Mouse (Mus musculus) lung, embryonic 16.5 days (tissue): Measurements from ENCODE around the gene Sgip1. TPM values are rescaled to one million over a fixed set of nuclear protein-coding genes. Genes with fewer than 3 reads are reported as not detected.

Experiments used
- ATAC-seq: fragments of 200-750 bp; cut with Nextera tagmentation; 2 replicates; pipeline ENCODE4 v1.8.0; 2017; ENCODE audit warnings: low read depth, mild to moderate bottlenecking, moderate library complexity
- H3K27ac ChIP-seq: fragments of 300-500 bp; sonication (generic); 2 replicates; pipeline ENCODE4 v1.5.1; 2014; ENCODE audit warnings: mild to moderate bottlenecking, control low read depth, low read length
- H3K27me3 ChIP-seq: fragments of 300-500 bp; sonication (generic); 2 replicates; pipeline ENCODE4 v1.6.1; 2014; ENCODE audit warnings: low read depth, low read length, mixed read lengths; ENCODE audit not compliant: control insufficient read depth, insufficient read depth
- H3K36me3 ChIP-seq: fragments of 300-500 bp; sonication (generic); 2 replicates; pipeline ENCODE4 v1.6.1; 2014; ENCODE audit warnings: low read length; ENCODE audit not compliant: control insufficient read depth, insufficient read depth
- H3K4me1 ChIP-seq: fragments of 300-500 bp; sonication (generic); replicated peaks from 2 replicates; pipeline ENCODE4 v1.6.1; 2014; ENCODE audit warnings: low read length, mixed read lengths; ENCODE audit not compliant: control insufficient read depth, insufficient read depth
- H3K4me2 ChIP-seq: fragments of 300-500 bp; sonication (generic); 2 replicates; pipeline ENCODE4 v1.6.1; 2014; ENCODE audit warnings: low read depth, low read length, control low read depth
- H3K4me3 ChIP-seq: fragments of 300-500 bp; sonication (generic); 2 replicates; pipeline ENCODE4 v1.5.1; 2014; ENCODE audit warnings: mild to moderate bottlenecking, low read length, control low read depth
- H3K9ac ChIP-seq: fragments of 300-500 bp; sonication (generic); 2 replicates; pipeline ENCODE4 v1.6.1; 2014; ENCODE audit warnings: low read length, control low read depth
- H3K9me3 ChIP-seq: fragments of 300-500 bp; sonication (generic); 2 replicates; pipeline ENCODE4 v1.6.1; 2016; ENCODE audit warnings: low read length; ENCODE audit not compliant: control insufficient read depth
- WGBS: fragments of 180-500 bp; shearing (Covaris S2); extraction: QIAGEN DNeasy Blood & Tissue Kit; methylation state at CpG from one replicate; pipeline ENCODE4 v1.1.7; 2014; 5-methylcytosine and 5-hydroxymethylcytosine counted together
- polyA plus RNA-seq: library from polyadenylated mRNA; unstranded; fragments of >200 nt; fragmentation: Nextera tagmentation; extraction: Ambion mirVana; gene quantifications from 2 replicates; pipeline ENCODE4 v1.2.1, GENCODE M21; 2015

Gene Sgip1
- polyA plus RNA-seq, 1 experiment from 2014 or later = 8.2 TPM

GRCm38 (mm10) chr4:103005190-103005945 is 264.3 kb downstream of the Sgip1 start:
- Histone ChIP-seq H3K9me3 (no peaks in the 10 kb centered on the region), H3K4me1 (no peaks in the 10 kb centered on the region), H3K9ac (no peak overlapping the region), H3K4me3 (no peak overlapping the region), H3K36me3 (no peaks in the 10 kb centered on the region), H3K4me2 (no peak overlapping the region), H3K27me3 (no peaks in the 10 kb centered on the region), H3K27ac (no peak overlapping the region)
- no peak for ATAC-seq
- 61% methylated on average over 15 of the region's 15 CpGs for WGBS

DNA sequence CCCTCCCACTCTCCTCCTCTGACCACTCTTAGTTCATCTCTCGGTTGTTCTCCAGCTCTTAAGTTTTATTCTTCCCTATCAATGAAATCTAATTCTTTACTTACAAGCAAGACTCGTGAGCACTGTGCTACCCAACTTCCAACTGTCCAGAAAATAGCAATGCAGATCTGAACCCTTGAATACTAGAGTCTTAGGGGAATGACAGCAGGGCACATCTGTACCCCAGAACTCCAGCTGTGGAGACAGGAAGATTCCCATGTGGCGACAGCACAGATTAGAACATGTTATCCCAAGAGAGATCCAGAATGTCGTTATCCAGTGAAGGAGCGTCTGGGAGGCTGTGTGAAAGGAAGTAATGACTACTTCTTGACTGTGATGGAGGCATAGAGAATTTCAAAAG is 265.2 kb downstream of the Sgip1 start:
- 73% methylated on average over 5 of the region's 5 CpGs for WGBS
- no peaks in the 10 kb centered on the region for H3K36me3 ChIP-seq
- H3K4me3 ChIP-seq = no peak overlapping the region
- no peaks in the 10 kb centered on the region for H3K9me3 ChIP-seq
- no peak overlapping the region for H3K4me2 ChIP-seq
- no peak overlapping the region for H3K27ac ChIP-seq
- ATAC-seq = no peak
- no peaks in the 10 kb centered on the region for H3K27me3 ChIP-seq
- no peak overlapping the region for H3K9ac ChIP-seq
- no peaks in the 10 kb centered on the region for H3K4me1 ChIP-seq

DNA sequence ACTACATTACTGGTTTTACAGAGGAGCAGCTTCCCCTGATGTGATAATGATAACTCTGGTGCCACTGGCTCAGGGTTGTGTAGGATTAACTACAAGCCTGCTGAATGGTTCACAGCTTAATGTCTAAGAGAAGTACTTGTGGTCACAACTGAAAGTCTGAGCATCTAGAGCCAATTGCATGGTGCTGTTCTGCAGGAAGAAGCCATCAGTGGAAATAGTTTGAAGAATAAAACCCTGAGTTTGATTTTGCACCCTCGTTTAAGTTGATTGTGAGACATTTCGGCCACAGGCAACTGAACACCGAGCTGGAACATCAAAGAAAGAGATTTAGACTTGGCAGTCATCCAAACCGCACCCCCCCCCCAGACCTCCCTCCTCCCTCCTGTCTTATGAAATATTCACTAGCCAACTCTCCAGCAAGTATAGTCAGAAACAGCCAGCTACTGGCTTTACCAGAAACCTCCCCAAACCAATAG is 265.9 kb downstream of the Sgip1 start:
- no peak for ATAC-seq
- H3K27ac ChIP-seq = no peak overlapping the region
- H3K4me1 ChIP-seq = no peaks in the 10 kb centered on the region
- H3K4me2 ChIP-seq = no peak overlapping the region
- 9% methylated on average over 4 of the region's 4 CpGs for WGBS
- H3K36me3 ChIP-seq = no peaks in the 10 kb centered on the region
- no peaks in the 10 kb centered on the region for H3K27me3 ChIP-seq
- H3K9ac ChIP-seq = no peak overlapping the region
- no peaks in the 10 kb centered on the region for H3K9me3 ChIP-seq
- no peak overlapping the region for H3K4me3 ChIP-seq

- H3K4me1 ChIP-seq = no peaks in the 10 kb centered on the region
Observed at GRCm38 (mm10) chr4:103010734-103011133, 269.6 kb downstream of the Sgip1 start.

DNA sequence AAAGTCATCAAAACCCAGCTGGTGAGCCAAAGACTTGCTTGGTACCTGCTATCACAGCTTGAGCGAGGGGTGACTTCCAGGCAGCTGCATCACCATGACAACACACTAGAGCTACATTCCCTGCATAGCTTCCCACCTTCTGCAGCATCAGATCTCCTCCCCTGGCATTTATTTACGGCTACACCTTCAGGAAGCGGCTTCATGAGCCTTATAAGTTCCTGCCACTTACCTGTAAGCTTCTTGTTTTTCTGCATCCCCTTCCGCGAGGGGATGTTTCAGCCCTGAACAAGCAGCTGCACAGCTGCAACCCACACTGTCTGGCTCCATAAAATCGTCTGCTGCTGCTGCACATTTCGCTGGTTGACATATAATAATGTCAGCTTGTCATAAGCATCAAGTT is 270.7 kb downstream of the Sgip1 start:
- no peaks in the 10 kb centered on the region for H3K36me3 ChIP-seq
- H3K9me3 ChIP-seq = no peaks in the 10 kb centered on the region
- no peak for ATAC-seq
- H3K27me3 ChIP-seq = no peaks in the 10 kb centered on the region
- H3K27ac ChIP-seq = no peak overlapping the region
- H3K4me2 ChIP-seq = no peak overlapping the region
- no peak overlapping the region for H3K9ac ChIP-seq
- H3K4me1 ChIP-seq = no peaks in the 10 kb centered on the region
- 28% methylated on average over 7 of the region's 7 CpGs for WGBS
- H3K4me3 ChIP-seq = no peak overlapping the region

More at GRCm38 (mm10) chr4:103010734-103011133, 269.6 kb downstream of the Sgip1 start:
- WGBS = 82% methylated on average over 4 of the region's 4 CpGs
- Histone ChIP-seq H3K36me3 (no peaks in the 10 kb centered on the region), H3K4me2 (no peak overlapping the region), H3K4me3 (no peak overlapping the region), H3K9me3 (no peaks in the 10 kb centered on the region), H3K9ac (no peak overlapping the region), H3K27ac (no peak overlapping the region), H3K27me3 (no peaks in the 10 kb centered on the region)
- ATAC-seq = no peak

- no peak for ATAC-seq
- Histone ChIP-seq H3K27me3 (no peaks in the 10 kb centered on the region), H3K9me3 (no peaks in the 10 kb centered on the region), H3K9ac (no peak overlapping the region), H3K27ac (no peak overlapping the region), H3K4me2 (no peak overlapping the region), H3K4me3 (no peak overlapping the region), H3K4me1 (no peaks in the 10 kb centered on the region), H3K36me3 (no peaks in the 10 kb centered on the region)
- 23% methylated on average over 4 of the region's 4 CpGs for WGBS
Observed at GRCm38 (mm10) chr4:103013490-103013889, 272.4 kb downstream of the Sgip1 start.

Other genes starting within 250 kb of the Sgip1 start
- 0.80 and 0.96 TPM in 2 replicates for gene Tctex1d1, start 237.3 kb downstream of the Sgip1 start, polyA plus RNA-seq